Mouse (Mus musculus): Measurements from ENCODE around the gene Thbs3. TPM values are rescaled to one million over a fixed set of nuclear protein-coding genes. Genes with fewer than 3 reads are reported as not detected.

Thbs3 gene
- polyA plus RNA-seq, 1 experiment from 2014 or later, result 18.4 TPM

GRCm38 (mm10) chr3:89193853-89194252 is 21.1 kb upstream of the Thbs3 start:
- Histone ChIP-seq H3K4me3 (ENCODE audit: low read length) (no peak overlapping the region), H3K9me3 (ENCODE audit: low read length) (no peaks in the 10 kb centered on the region), H3K36me3 (ENCODE audit: insufficient read depth, low read length) (no peaks in the 10 kb centered on the region), H3K4me1 (ENCODE audit: insufficient read depth, low read length) (peaks cover 10% of the 10 kb centered on the region), H3K4me2 (replicated peaks; ENCODE audit: low read depth, low read length) (no peak overlapping the region), H3K27me3 (ENCODE audit: insufficient read depth, low read length) (no peaks in the 10 kb centered on the region), H3K9ac (replicated peaks; ENCODE audit: low read length) (no peak overlapping the region), H3K27ac (ENCODE audit: low read length) (no peak overlapping the region)
- no peak for ATAC-seq (ENCODE audit: low FRiP score, low TSS enrichment)
- WGBS, result 93% methylated on average over 2 of the region's 2 CpGs

- WGBS, result 6% methylated on average over 33 of the region's 33 CpGs
- peak overlapping the region; percentile 54 for H3K4me2 ChIP-seq (replicated peaks; ENCODE audit: low read depth, low read length)
- H3K27ac ChIP-seq (ENCODE audit: low read length), result peak overlapping the region; percentile 88
These were observed 18.8 kb upstream of the Thbs3 start for GRCm38 (mm10) chr3:89195979-89196877.

GRCm38 (mm10) chr3:89199839-89200238 is 15.1 kb upstream of the Thbs3 start:
- no peaks in the 10 kb centered on the region for H3K9me3 ChIP-seq (ENCODE audit: low read length)
- no peak for ATAC-seq (ENCODE audit: low FRiP score, low TSS enrichment)
- H3K4me1 ChIP-seq (ENCODE audit: insufficient read depth, low read length), result peaks cover 14% of the 10 kb centered on the region
- no peak overlapping the region for H3K9ac ChIP-seq (replicated peaks; ENCODE audit: low read length)
- no peak overlapping the region for H3K27ac ChIP-seq (ENCODE audit: low read length)
- H3K4me3 ChIP-seq (ENCODE audit: low read length), result no peak overlapping the region
- 84% methylated on average over 3 of the region's 3 CpGs for WGBS
- H3K4me2 ChIP-seq (replicated peaks; ENCODE audit: low read depth, low read length), result no peak overlapping the region
- H3K27me3 ChIP-seq (ENCODE audit: insufficient read depth, low read length), result no peaks in the 10 kb centered on the region
- no peaks in the 10 kb centered on the region for H3K36me3 ChIP-seq (ENCODE audit: insufficient read depth, low read length)

More at GRCm38 (mm10) chr3:89195979-89196877, 18.8 kb upstream of the Thbs3 start:
- Histone ChIP-seq H3K4me1 (ENCODE audit: insufficient read depth, low read length) (peaks cover 9% of the 10 kb centered on the region), H3K36me3 (ENCODE audit: insufficient read depth, low read length) (no peaks in the 10 kb centered on the region), H3K9ac (replicated peaks; ENCODE audit: low read length) (peak overlapping the region; percentile 87), H3K4me3 (ENCODE audit: low read length) (peak overlapping the region; percentile 55), H3K27me3 (ENCODE audit: insufficient read depth, low read length) (no peaks in the 10 kb centered on the region), H3K9me3 (ENCODE audit: low read length) (no peaks in the 10 kb centered on the region)
- peak; percentile 96 for ATAC-seq (ENCODE audit: low FRiP score, low TSS enrichment)

- Histone ChIP-seq H3K4me2 (replicated peaks; ENCODE audit: low read depth, low read length) (peak within 1 kb of the TSS; percentile 75), H3K9ac (replicated peaks; ENCODE audit: low read length) (peak within 1 kb of the TSS; percentile 67), H3K9me3 (ENCODE audit: low read length) (no peaks in the 10 kb centered on the region), H3K27ac (ENCODE audit: low read length) (no peak within 1 kb of the TSS), H3K36me3 (ENCODE audit: insufficient read depth, low read length) (peaks cover 12% of the 10 kb centered on the region; the same call in 1 of the 2 replicates), H3K27me3 (ENCODE audit: insufficient read depth, low read length) (no peaks in the 10 kb centered on the region), H3K4me1 (ENCODE audit: insufficient read depth, low read length) (peaks cover 5% of the 10 kb centered on the region), H3K4me3 (ENCODE audit: low read length) (peak within 1 kb of the TSS; percentile 64)
- peak; percentile 78 for ATAC-seq (ENCODE audit: low FRiP score, low TSS enrichment)
- 28% methylated on average over 13 of the region's 13 CpGs for WGBS
These were observed 12.5 kb upstream of the Thbs3 start, which contains the start of gene Gba for GRCm38 (mm10) chr3:89202253-89203141. Gene Gba (plus strand): TSS chr3:89202928.

- Histone ChIP-seq H3K9ac (replicated peaks; ENCODE audit: low read length) (peak overlapping the region; percentile 67), H3K27ac (ENCODE audit: low read length) (no peak overlapping the region), H3K9me3 (ENCODE audit: low read length) (no peaks in the 10 kb centered on the region), H3K36me3 (ENCODE audit: insufficient read depth, low read length) (peaks cover 19% of the 10 kb centered on the region; the same call in 1 of the 2 replicates), H3K4me1 (ENCODE audit: insufficient read depth, low read length) (peaks cover 5% of the 10 kb centered on the region), H3K27me3 (ENCODE audit: insufficient read depth, low read length) (no peaks in the 10 kb centered on the region), H3K4me3 (ENCODE audit: low read length) (peak overlapping the region; percentile 64), H3K4me2 (replicated peaks; ENCODE audit: low read depth, low read length) (peak overlapping the region; percentile 75)
- ATAC-seq (ENCODE audit: low FRiP score, low TSS enrichment), result no peak
- 37% methylated on average over 5 of the region's 5 CpGs for WGBS
These were observed 11.9 kb upstream of the Thbs3 start for GRCm38 (mm10) chr3:89203142-89203514.

- Histone ChIP-seq H3K36me3 (ENCODE audit: insufficient read depth, low read length) (peaks cover 40% of the 10 kb centered on the region), H3K4me1 (ENCODE audit: insufficient read depth, low read length) (peaks cover 12% of the 10 kb centered on the region), H3K4me3 (ENCODE audit: low read length) (no peak overlapping the region), H3K27me3 (ENCODE audit: insufficient read depth, low read length) (no peaks in the 10 kb centered on the region), H3K9me3 (ENCODE audit: low read length) (no peaks in the 10 kb centered on the region), H3K27ac (ENCODE audit: low read length) (no peak overlapping the region), H3K9ac (replicated peaks; ENCODE audit: low read length) (no peak overlapping the region), H3K4me2 (replicated peaks; ENCODE audit: low read depth, low read length) (no peak overlapping the region)
- ATAC-seq (ENCODE audit: low FRiP score, low TSS enrichment), result no peak
- 90% methylated on average over 7 of the region's 7 CpGs for WGBS
These were observed 8.9 kb upstream of the Thbs3 start for GRCm38 (mm10) chr3:89206079-89206478.

- H3K27ac ChIP-seq (ENCODE audit: low read length), result no peak overlapping the region
- no peak overlapping the region for H3K9ac ChIP-seq (replicated peaks; ENCODE audit: low read length)
- no peaks in the 10 kb centered on the region for H3K27me3 ChIP-seq (ENCODE audit: insufficient read depth, low read length)
- WGBS, result 72% methylated on average over 2 of the region's 2 CpGs
- no peak overlapping the region for H3K4me3 ChIP-seq (ENCODE audit: low read length)
- peaks cover 12% of the 10 kb centered on the region for H3K4me1 ChIP-seq (ENCODE audit: insufficient read depth, low read length)
- no peak overlapping the region for H3K4me2 ChIP-seq (replicated peaks; ENCODE audit: low read depth, low read length)
- no peaks in the 10 kb centered on the region for H3K9me3 ChIP-seq (ENCODE audit: low read length)
- ATAC-seq (ENCODE audit: low FRiP score, low TSS enrichment), result no peak
- H3K36me3 ChIP-seq (ENCODE audit: insufficient read depth, low read length), result peaks cover 40% of the 10 kb centered on the region
These were observed 8.3 kb upstream of the Thbs3 start for GRCm38 (mm10) chr3:89206695-89207094.

GRCm38 (mm10) chr3:89208075-89208657 is 6.8 kb upstream of the Thbs3 start:
- no peak overlapping the region for H3K27ac ChIP-seq (ENCODE audit: low read length)
- H3K9ac ChIP-seq (replicated peaks; ENCODE audit: low read length), result no peak overlapping the region
- H3K27me3 ChIP-seq (ENCODE audit: insufficient read depth, low read length), result no peaks in the 10 kb centered on the region
- 83% methylated on average over 13 of the region's 13 CpGs for WGBS
- H3K36me3 ChIP-seq (ENCODE audit: insufficient read depth, low read length), result peaks cover 40% of the 10 kb centered on the region
- no peaks in the 10 kb centered on the region for H3K9me3 ChIP-seq (ENCODE audit: low read length)
- H3K4me2 ChIP-seq (replicated peaks; ENCODE audit: low read depth, low read length), result no peak overlapping the region
- H3K4me3 ChIP-seq (ENCODE audit: low read length), result no peak overlapping the region
- ATAC-seq (ENCODE audit: low FRiP score, low TSS enrichment), result no peak
- H3K4me1 ChIP-seq (ENCODE audit: insufficient read depth, low read length), result peaks cover 18% of the 10 kb centered on the region

GRCm38 (mm10) chr3:89208736-89209135 is 6.2 kb upstream of the Thbs3 start:
- H3K36me3 ChIP-seq (ENCODE audit: insufficient read depth, low read length), result peaks cover 40% of the 10 kb centered on the region
- H3K4me2 ChIP-seq (replicated peaks; ENCODE audit: low read depth, low read length), result no peak overlapping the region
- no peak for ATAC-seq (ENCODE audit: low FRiP score, low TSS enrichment)
- no peaks in the 10 kb centered on the region for H3K27me3 ChIP-seq (ENCODE audit: insufficient read depth, low read length)
- no peak overlapping the region for H3K9ac ChIP-seq (replicated peaks; ENCODE audit: low read length)
- H3K4me1 ChIP-seq (ENCODE audit: insufficient read depth, low read length), result peaks cover 16% of the 10 kb centered on the region
- H3K4me3 ChIP-seq (ENCODE audit: low read length), result no peak overlapping the region
- WGBS, result 86% methylated on average over 6 of the region's 6 CpGs
- no peak overlapping the region for H3K27ac ChIP-seq (ENCODE audit: low read length)
- H3K9me3 ChIP-seq (ENCODE audit: low read length), result no peaks in the 10 kb centered on the region

All from kidney, embryonic 16.5 days (tissue).